Mouse (Mus musculus) frontal cortex, postnatal 36 days (tissue): ENCODE measurements around the gene Alx3.

Experiments
- DNase-seq, 2 experiments: peaks; one replicate each; pipeline ENCODE4 v3.0.0; 2022; ENCODE audit warnings: low spot score in 2 of 2

Gene Alx3

GRCm38 (mm10) chr3:107582875-107583767 lies 11.7 kb upstream of the Alx3 start:
- no peak for DNase-seq

- DNase-seq: no peak
Measured at GRCm38 (mm10) chr3:107583893-107584292, 10.9 kb upstream of the Alx3 start.

GRCm38 (mm10) chr3:107586504-107586903 lies 8.3 kb upstream of the Alx3 start:
- DNase-seq: no peak

- DNase-seq: no peak
Measured at GRCm38 (mm10) chr3:107591612-107592011, 3.2 kb upstream of the Alx3 start.

- no peak for DNase-seq
Measured at GRCm38 (mm10) chr3:107593632-107594031, 1.2 kb upstream of the Alx3 start.

GRCm38 (mm10) chr3:107595264-107595937 lies 570 bp downstream of the Alx3 start:
- DNase-seq: no peak

GRCm38 (mm10) chr3:107595938-107596461 lies 1.2 kb downstream of the Alx3 start:
- DNase-seq: no peak

GRCm38 (mm10) chr3:107596559-107596958 lies 1.7 kb downstream of the Alx3 start:
- peak in 1 of 2 experiments; percentile 28 for DNase-seq

GRCm38 (mm10) chr3:107597134-107597533 lies 2.3 kb downstream of the Alx3 start:
- no peak for DNase-seq

- DNase-seq: no peak
Measured at GRCm38 (mm10) chr3:107597586-107598389, 3.0 kb downstream of the Alx3 start.

GRCm38 (mm10) chr3:107600127-107600526 lies 5.3 kb downstream of the Alx3 start:
- DNase-seq: no peak

- peak in 1 of 2 experiments; percentile 36 for DNase-seq
Measured at GRCm38 (mm10) chr3:107605304-107605703, 10.5 kb downstream of the Alx3 start.

- DNase-seq: no peak
Measured at GRCm38 (mm10) chr3:107607221-107607620, 12.4 kb downstream of the Alx3 start.

GRCm38 (mm10) chr3:107608808-107609207 lies 14.0 kb downstream of the Alx3 start:
- no peak for DNase-seq

- no peak for DNase-seq
Measured at GRCm38 (mm10) chr3:107609376-107609775, 14.5 kb downstream of the Alx3 start.

- DNase-seq: no peak
Measured at GRCm38 (mm10) chr3:107611394-107611793, 16.6 kb downstream of the Alx3 start.

- DNase-seq: peak; percentile 58 to 73
Measured at GRCm38 (mm10) chr3:107612902-107613525, 18.2 kb downstream of the Alx3 start.

- DNase-seq: no peak
Measured at GRCm38 (mm10) chr3:107617800-107618199, 23.0 kb downstream of the Alx3 start.

- DNase-seq: no peak
Measured at GRCm38 (mm10) chr3:107619911-107620310, 25.1 kb downstream of the Alx3 start.

GRCm38 (mm10) chr3:107621286-107622075 lies 26.6 kb downstream of the Alx3 start:
- no peak for DNase-seq

GRCm38 (mm10) chr3:107622537-107622936 lies 27.7 kb downstream of the Alx3 start:
- no peak for DNase-seq
